Comparison of ENCODE assay signal across 31 mouse cellular contexts in the genomic region with DNA sequence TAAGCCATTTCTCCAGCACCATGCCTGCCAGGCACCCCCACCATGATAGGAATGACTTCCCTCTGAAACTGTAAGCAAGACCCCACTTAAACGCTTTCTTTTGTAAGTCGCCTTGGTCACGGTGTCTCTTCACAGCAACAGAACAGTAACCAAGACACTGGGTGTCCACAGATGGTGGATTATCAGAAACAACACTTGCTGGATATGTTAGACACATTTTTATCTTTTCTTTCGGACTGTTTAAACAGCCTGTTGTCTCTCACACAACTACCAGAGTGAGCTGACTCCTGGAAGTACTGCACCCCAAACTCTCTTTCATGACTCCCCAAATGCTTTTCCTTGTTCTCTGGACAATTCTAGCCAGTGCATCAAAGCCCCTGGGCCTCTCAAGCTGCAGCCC.
"Had no signal": no experiment of that assay in that cellular context is flagged by ENCODE, and none has a peak within 500 bp of the region (broad histone marks: within the 10 kb centered on the region; RNA-seq: fewer than 3 reads in every experiment).

No protein-coding gene starts in this region.

- H3K4me3 ChIP-seq: left cerebral cortex, adult 2 months; limb, embryonic 10.5 days; limb, embryonic 12.5 days; limb, embryonic 13.5 days; limb, embryonic 15.5 days; liver, embryonic 12.5 days; liver, embryonic 13.5 days; liver, embryonic 15.5 days; lung, embryonic 15.5 days; megakaryocyte, embryonic 14.5 days; midbrain, embryonic 10.5 days; midbrain, embryonic 12.5 days; midbrain, embryonic 13.5 days; midbrain, embryonic 15.5 days; myocyte; neural tube, embryonic 12.5 days had no signal

- H3K9ac ChIP-seq: limb, embryonic 12.5 days; limb, embryonic 13.5 days; limb, embryonic 15.5 days; liver, embryonic 12.5 days; liver, embryonic 13.5 days; liver, embryonic 15.5 days; lung, embryonic 14.5 days; lung, embryonic 15.5 days; midbrain, embryonic 12.5 days; midbrain, embryonic 13.5 days; midbrain, embryonic 15.5 days; neural tube, embryonic 12.5 days had no signal

- H3K27ac ChIP-seq: left cerebral cortex, adult 2 months; limb, embryonic 10.5 days; limb, embryonic 12.5 days; limb, embryonic 13.5 days; limb, embryonic 15.5 days; liver, embryonic 12.5 days; liver, embryonic 13.5 days; liver, embryonic 15.5 days; lung, embryonic 15.5 days; macrophage; midbrain, embryonic 10.5 days; midbrain, embryonic 12.5 days; midbrain, embryonic 13.5 days; midbrain, embryonic 15.5 days; neural tube, embryonic 12.5 days had no signal

- H3K4me2 ChIP-seq: limb, embryonic 12.5 days; limb, embryonic 13.5 days; limb, embryonic 15.5 days; liver, embryonic 11.5 days; liver, embryonic 12.5 days; liver, embryonic 13.5 days; liver, embryonic 15.5 days; lung, embryonic 14.5 days; lung, embryonic 15.5 days; midbrain, embryonic 11.5 days; midbrain, embryonic 12.5 days; midbrain, embryonic 13.5 days; midbrain, embryonic 15.5 days; neural tube, embryonic 12.5 days had no signal

- H3K27me3 ChIP-seq: limb, embryonic 12.5 days; limb, embryonic 13.5 days; limb, embryonic 15.5 days; liver, embryonic 12.5 days; liver, embryonic 13.5 days; liver, embryonic 15.5 days; lung, embryonic 15.5 days; megakaryocyte, embryonic 14.5 days; midbrain, embryonic 12.5 days; midbrain, embryonic 13.5 days; midbrain, embryonic 15.5 days; neural tube, embryonic 12.5 days had no signal

- DNase-seq: left cerebral cortex, postnatal 4 days; liver; liver, embryonic 13.5 days; lung, adult 18-20 months; lung, adult 2 months; lung, embryonic 14.5 days; lung, postnatal 10 days; lung, postnatal 14 days; lung, postnatal 36 days; lung, postnatal 4 days; midbrain, embryonic 14.5 days had no signal

- H3K4me1 ChIP-seq: lung, embryonic 15.5 days; midbrain, embryonic 15.5 days had no signal

- H3K9me3 ChIP-seq: limb, embryonic 10.5 days; limb, embryonic 15.5 days; liver, embryonic 12.5 days; liver, embryonic 15.5 days; lung, embryonic 15.5 days; midbrain, embryonic 13.5 days; midbrain, embryonic 15.5 days; neural tube, embryonic 12.5 days had no signal

- ATAC-seq: liver, embryonic 12.5 days; lung, postnatal 0 days; midbrain, embryonic 13.5 days; midbrain, embryonic 15.5 days; midbrain, embryonic 16.5 days had no signal
